Mouse (Mus musculus) frontal cortex, postnatal 25 days (tissue): ENCODE data around the gene Csnk1d.

Source experiments
- DNase-seq, 2 experiments: peaks; one replicate each; pipeline ENCODE4 v3.0.0; 2022; ENCODE audit warnings: low spot score in 2 of 2

Csnk1d gene

DNA sequence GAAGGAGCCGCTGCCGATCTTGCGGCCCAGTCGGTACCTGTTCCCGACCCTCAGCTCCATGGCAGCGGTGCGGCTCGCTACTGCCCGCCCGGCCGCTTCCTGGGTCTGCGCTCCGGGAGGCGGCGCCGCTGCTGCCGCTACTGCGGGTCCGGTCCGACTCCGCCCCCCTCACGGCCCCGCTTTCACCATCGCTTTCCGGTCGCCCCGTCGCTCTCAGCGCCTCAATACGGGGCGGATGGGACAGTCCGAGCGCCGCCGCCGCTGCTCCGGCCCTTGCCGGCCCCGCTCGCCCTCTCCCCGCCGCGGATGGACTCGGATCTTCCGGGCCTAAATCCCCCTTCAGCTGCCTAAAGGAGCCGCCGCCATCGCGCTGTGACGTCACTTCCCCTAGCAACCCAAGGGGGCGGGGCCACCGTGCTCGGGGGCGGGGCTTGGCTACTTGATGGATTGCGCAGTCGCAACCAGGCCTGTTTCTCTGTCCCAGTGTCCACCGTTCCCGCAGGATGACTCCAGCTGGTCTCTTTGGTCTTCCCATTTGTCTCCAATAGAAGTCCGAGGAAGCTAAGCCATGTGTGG is at the start of gene Csnk1d:
Gene Csnk1d (minus strand): TSS at position 380 of the 576 bp plus-strand sequence.
- DNase-seq: peak; percentile 99 to 100

DNA sequence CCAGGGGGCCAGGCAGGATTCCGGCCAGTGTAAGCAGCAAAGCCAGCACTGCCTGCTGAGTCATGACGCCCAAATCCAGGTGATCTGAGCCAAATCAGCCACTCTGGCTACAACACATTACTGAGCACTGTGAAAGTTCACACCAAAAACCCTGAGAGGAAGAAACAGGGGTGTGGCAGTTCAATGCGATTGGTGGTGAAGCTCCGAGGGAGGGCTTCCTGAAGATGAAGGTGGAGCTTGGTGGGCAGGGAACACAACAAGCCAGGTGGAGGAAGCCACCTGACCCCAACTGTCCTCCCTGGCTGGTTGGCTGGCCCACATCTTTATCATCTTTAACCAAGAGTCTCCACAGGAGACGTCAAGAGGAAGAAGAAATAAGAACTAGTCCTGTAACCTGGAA is 48.2 kb upstream of the Csnk1d start, which contains the start of gene Cd7:
Gene Cd7 (minus strand): TSS at position 117 of the 400 bp plus-strand sequence.
- no peak for DNase-seq

DNA sequence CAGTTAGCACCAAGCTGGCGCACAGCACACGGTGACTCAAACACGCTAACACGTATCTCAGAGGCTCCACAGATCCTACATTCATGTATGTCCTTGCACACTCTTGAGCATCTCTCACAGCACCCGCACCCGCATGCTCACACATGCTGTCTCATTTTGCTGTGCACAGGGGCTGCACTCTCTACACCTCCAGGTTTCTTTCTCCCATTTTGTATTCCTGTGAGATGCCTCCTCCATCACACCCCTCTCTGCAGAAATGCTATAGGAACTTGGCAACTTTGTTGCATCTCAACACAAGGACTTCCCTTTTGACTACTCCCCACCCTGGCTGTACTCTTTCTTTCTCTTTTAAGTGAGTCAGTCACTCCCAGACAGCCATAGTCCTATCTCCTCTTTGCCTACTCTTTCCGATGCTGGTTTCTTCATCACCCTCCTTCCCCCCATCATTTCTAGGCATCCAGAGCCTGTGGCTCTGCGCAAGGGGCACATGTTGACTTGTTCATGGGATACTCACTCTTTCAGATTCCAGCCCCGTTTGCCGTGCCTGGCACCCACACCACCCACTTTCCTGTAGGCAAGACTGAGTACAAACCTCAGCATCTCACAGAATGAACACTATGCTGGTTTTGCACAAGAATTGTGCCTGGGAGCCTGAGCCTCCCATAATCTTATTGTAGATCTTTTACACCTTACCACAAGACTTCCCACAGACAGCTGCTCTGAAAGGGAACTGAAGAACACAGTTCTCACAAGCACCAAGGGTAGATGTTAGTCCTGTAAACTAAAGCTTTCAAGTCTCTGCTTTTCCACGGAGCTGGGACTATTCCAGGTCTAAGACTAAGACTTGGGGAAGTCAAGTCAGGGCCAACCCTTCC is 47.5 kb upstream of the Csnk1d start:
- DNase-seq: no peak

DNA sequence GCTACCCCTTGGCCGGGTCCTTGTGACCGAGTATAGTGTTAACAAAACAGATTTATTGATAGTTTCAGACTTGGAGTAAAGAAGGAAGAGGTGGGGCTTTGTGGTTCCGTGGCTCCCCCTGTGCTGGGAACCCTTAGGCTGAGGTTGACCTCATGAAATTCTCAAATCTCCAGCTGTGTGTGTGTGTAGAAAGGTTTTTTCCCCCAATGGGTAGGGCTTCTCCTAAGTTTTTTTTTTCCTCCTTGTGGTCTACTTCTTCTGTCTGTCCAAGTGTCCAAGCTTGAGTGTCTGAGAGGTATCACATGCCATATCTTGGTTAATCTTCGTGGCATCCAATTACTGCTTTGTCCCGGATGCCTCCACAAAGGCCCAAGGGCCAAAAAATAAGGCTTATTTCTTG is 42.0 kb upstream of the Csnk1d start:
- DNase-seq: no peak

DNA sequence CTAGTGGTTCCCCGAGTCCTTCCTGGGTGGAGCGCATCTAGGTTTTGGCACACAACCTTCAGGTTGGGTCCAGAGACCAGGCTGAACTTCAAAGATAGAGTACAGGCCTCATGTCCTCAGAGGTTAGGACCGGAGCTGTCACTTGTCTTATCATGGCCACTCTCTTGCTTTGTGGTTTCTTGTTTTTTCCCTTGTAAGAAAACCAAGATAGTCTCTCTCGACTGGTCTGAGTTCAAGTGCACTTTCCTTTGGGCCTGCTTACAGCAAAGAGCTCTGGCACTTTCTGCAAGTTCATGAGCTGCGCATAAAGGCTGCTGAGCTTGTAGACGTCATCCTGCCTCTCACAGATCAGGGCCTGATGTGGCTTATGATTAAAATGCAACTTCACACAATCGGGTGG is 36.1 kb upstream of the Csnk1d start:
- DNase-seq: no peak

DNA sequence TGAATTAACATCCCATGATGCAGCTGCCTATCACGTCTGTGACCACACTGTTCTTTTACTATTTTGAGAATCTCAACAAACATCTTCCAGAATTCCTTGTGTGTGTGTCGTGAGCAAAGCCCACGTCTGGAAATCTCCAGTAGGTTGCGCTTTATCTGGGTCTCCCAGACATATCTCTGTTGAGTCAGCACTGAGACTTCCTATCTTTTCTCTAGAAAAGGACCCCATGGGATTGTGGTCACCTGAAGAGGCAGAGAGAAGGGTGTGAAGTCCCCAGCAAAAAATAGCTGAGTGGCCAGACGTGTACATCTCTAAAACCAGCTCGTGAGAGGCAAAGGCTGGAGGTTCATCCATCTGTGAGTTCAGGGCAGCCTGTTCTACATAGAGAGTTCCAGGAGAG is 33.0 kb upstream of the Csnk1d start:
- no peak for DNase-seq

DNA sequence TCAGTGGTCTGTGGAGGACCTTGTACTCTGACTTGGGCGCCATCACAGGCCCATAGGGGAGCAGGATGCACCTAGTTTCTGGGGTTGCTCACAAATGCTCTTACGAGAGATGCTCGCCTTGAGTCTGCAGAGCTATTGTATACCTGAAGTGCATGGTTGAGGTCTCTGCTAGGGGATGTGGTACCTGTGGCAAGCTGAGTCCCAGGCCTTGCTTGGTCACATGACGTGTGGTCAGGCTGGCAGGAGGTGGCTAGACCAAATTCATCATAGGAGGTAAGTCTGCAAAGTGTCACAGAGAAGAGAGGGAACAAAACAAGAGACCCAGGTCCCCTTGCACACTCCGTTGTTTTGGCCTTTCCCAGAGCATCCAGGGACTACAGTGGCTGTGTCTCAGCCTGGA is 28.4 kb upstream of the Csnk1d start:
- no peak for DNase-seq

DNA sequence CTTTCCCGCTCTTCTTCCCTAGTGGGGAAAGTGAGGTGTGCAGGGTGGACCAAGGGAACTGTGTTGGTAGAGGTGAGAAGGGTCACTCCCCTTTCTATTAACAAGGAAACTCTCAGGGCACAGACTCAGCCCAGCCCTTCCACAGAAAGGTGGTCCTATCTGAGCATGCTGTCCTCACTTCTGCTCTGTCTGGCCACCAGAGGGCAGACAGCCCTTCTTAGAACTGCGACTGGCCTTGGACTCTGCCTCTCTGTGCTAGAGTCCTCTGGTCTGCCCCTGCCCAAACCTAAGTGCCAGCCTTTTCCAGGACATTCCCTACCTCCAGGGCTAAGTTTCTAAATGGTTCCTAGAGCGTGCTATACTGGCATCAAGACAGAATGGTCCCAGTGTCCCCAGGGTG is 26.6 kb upstream of the Csnk1d start:
- DNase-seq: peak; percentile 35 to 37

DNA sequence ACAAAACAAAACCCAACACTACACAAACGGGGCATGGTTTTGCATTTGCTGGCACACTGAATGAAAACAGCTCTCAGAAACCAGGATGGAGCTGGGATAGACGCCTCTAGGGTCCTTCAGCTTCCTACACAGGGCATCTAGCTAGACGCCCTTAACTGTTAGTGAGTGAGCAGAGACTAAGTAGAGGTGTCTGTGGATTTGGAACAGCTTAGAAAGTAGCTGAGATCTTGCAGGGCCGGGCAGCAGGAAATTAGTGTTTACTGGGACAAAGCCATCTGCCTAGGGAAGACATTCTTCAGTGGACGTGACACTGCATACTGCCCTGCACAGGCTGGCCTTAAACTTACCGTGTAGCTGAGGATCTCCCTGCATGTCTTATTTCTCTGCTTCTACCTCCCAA is 24.3 kb upstream of the Csnk1d start:
- no peak for DNase-seq

DNA sequence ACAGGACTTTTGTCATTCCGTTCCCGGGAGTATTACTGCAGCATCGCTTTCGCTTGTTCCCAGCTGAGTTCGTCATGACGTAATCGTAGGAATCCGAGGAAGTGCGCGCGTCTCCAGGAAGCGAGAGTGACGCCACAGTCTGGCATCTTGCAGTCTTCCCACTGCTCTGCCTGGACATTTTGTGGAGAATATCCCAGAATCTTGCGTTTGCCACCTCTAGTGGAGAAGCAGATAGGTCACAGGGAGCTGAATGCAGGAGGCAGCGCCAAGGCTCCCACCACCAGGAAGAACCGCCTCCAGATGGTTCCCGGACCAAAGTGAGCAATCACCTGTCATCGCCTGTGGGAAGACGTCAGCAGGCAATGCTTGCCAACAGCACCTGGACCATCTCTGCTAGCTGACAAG is 23.8 kb upstream of the Csnk1d start:
- peak; percentile 13 to 28 for DNase-seq

DNA sequence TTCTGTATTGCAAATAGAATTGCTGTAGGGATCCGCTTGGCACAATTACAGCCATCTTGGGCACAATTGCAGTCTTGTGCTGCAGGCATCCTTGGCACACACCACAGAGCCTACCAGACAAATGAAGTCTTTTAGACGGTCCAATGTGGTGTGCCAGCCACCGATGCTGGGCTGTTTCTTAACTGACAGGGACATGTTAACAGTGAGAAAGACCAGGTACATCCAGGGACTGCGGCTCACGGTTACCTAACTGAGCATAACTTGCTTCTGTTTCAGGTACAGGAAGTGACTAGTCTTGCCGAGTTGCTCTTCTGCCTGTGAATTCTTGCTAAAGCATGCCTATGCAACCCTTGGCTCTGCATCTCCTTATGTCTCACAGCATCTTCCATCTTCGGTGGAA is 22.5 kb upstream of the Csnk1d start:
- DNase-seq: no peak

DNA sequence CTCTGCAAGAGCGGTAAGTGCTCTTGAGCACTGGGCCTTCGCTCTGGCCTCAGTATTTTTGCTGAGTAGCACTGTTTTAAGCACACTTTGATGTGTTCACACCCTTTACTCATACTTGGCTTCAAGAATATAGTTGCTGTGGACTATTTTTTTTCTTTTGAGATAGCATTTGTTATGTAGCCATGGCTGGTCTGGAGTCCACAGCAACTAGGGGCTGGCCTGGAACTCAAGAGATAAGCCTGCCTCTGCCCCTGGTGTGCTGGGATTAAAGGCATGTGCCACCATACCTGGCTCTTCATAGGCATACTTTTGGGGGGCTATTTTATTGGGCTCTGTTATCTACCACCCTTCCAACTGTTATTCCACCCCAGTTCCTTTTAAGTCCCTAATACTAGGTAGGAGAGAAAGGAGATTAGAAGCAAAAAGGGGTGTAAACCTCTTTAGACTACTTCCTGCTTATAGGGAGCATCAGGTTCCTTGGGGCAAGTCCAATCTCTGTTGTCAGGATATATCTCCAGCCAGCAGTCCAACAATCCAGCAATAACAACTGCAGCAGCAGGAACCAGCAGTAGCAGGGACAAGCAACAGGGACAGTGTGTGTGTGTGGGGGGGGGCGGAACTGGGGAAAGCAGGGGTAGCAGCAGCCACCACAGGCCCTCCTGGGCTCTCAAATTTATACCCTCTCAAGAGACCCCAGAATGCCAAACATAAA is 19.1 kb upstream of the Csnk1d start:
- no peak for DNase-seq

DNA sequence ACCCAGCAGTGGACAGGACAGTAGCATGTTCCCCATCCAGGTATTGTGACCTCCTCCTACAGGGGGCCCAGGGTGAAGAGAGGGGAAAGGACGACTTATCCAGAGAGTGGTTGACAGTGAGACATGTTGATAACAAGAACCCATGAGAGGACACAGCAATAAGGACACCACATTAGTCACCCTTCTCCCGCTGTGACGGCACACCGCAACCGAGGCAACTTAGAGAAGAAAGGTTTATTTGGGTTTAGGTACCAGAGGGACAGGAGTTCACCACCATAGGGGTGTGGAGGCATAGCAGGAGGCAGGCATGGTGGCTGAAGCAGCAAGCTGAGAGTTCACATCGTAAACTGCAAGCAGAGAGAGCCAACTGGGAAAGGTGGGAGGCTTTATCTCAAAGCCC is 15.1 kb upstream of the Csnk1d start:
- no peak for DNase-seq

DNA sequence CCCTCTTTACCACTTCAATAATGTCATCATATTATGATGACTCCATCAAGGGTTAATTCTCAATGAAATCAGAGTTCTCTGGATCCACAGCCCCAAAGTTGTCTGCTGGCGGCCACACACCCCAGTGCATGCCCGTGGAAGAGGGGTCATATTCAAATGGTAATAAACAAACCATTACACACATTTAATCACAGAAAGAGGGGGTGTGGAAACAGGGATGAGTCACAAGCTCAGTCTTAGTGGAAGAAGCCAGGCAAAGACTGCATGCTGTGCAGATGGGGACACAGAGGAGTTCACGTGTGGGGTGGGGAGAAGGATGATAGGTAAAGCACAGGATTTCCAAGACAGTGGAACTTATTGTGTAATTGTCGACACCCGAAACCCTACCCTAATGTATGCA is 13.2 kb upstream of the Csnk1d start:
- DNase-seq: no peak

DNA sequence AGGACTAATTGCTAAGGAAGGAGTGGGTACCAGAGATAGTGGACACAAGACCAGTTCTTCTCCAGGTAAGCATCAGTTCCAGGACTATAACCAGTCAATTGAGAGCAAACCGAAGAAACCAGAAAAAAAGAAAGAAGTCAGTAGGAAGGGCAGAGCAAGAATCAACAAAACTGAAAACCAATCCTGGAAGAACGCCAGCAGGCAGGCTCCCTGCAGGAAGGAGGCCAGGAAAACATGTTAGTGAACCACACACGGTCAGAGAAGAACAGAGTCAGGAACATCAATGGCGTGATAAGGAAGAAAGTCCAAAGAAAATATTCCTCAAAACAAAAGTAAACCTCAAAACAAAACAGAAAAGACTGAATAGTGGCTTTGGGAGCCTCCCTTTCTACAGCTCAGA is 10.8 kb upstream of the Csnk1d start:
- DNase-seq: no peak

DNA sequence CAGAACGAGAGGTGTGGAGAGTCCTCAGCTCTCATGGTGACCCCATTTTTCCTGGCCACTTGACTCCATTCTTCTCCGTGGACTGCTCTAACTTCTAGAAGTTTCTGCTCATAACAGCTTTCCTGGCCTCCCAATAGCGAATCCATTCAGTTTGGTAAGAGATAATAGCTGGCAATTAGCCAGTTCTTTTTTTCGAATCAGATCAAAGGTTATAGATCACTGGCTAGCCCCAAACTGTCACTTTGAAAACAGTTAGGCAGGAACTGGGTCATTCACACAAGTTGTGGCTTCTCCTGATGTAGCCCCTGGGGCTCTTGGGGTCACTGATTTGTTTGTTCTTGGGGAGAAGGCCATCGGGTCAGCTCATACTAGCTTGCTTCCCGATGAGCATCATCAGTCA is 3.6 kb upstream of the Csnk1d start:
- DNase-seq: no peak

DNA sequence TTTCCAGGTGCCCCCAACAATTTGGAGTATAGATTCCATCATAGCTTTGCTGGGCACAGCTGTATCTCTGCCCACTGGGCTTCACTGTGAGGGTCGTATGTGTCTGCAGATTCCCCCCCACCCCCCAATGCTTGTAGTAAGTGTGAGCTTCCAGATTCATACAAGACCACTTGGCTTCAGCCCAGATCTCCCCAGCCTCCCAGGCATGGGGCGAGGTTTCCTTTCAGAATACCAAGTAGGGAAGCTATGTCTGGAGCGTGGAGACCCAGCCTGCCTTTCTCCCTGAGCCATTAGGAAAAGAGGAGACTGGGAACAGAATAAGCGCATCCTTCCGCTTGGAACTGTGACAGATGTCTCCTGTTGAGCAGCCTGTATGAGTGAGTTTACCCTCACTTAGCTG is 2.5 kb upstream of the Csnk1d start:
- DNase-seq: no peak

DNA sequence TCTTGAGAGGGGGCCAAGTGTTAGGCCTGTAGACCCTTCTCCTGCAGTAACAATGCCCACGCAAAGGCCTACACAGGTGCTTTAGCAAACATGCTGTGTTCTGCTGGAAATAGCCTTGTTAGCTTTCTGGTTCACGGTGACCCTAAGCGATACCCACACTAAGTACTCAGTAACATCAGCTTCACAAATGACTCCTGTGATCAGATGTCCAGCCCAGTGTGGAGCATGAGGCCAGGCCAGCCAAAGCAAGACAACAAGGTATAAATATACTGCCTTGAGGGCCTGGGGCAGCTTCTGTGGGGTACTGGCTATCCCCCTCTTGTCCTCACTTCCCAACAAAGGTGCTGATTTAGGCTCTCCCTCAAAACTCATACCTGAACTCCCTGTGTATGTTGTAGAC is 1.9 kb upstream of the Csnk1d start:
- DNase-seq: no peak

DNA sequence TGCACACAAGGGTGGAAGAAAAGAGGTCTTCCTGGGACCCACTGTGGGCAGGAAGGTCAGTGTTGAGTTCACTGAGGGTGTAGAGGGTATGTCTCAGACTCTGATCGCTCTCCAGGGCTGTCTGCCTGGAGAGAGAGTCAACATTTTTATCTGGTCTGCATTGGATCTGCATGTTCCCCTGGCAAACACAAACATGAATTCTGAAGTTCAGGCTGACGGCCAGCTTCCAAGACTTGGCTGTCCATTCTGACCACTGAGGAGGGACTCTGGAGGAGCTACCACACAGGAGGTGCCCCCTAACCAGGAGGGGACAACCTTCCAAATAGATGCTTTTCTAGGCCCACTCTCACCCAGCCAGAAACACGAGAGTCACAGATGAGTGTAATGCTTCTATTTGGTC is 661 bp upstream of the Csnk1d start:
- no peak for DNase-seq

DNA sequence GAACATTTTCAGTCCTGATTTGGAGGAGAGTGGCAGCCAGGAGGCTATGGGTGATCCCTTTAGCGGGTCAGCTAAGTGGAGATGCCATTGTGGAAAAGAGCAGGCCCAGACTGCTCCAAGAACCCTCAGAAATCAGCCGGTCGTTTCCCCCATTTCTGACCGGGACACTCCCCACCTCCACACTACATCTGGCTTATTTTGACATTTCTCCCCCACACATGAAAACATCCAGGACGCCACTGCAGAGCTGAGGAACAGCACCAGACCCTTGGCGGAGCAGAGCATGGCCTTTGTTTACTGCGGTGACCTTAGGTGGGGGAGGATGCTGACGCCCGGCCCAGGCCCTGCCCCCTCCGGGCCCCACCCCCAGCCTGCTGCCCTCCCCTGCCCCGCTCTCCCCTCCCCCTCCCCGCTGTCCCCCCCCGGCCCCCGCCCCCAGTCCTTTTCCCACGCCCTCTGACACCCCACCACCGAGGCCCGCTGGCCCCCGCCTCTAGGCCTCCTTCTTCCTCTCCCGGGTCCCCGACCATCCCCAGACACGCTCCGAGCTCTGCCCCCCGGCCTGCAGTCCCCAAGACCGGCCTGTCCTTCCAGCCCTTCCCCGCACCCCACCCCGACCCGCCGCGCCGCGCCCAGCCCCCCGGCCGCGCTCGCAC is 876 bp downstream of the Csnk1d start:
- DNase-seq: peak in 1 of 2 experiments; percentile 11

DNA sequence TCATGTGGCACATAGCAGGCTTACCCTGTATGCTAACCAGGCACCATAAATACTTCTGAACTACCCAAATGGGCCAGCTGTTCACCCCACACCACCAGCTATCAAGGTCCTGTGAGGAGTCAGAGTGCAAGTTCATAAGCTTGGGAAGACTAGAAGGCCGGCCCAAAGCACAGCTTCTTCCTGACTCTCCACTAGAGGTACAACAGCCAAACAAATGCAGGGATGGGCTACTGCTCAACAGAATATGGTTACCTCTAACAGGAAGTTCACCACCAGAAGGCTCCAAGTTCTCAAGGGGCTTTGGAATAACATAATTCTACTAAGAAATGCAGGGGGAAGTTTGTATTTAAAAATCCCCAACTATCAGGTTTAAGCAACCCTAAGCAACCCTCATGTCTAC is 1.6 kb downstream of the Csnk1d start:
- DNase-seq: no peak

DNA sequence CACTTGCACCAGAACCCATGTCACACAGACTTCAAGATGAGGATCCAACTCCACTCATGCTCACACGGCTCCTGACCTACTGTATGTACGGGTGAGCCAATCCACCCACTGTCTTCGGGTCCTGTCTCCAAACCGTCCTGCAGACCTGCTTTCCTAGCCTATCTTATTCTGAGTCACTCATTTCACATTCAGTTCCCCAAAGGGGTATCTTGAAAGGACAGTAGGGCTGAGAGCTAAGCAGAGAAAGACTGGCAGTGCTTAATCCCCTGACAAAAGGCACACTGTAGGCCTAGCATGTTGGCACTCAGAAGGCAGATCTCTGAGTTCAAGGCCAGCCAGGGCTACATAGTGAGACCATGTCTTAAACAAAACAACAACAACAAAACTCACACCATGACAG is 2.7 kb downstream of the Csnk1d start:
- no peak for DNase-seq
